Mouse (Mus musculus): ENCODE measurements around the gene Erbb2.

Gene Erbb2

GRCm38 (mm10) chr11:98418939-98419547, 6.8 kb downstream of the Erbb2 start:
- in situ Hi-C loops (cut with MboI; ENCODE audit: low sequenced_read_pairs), result no loop called here

DNA sequence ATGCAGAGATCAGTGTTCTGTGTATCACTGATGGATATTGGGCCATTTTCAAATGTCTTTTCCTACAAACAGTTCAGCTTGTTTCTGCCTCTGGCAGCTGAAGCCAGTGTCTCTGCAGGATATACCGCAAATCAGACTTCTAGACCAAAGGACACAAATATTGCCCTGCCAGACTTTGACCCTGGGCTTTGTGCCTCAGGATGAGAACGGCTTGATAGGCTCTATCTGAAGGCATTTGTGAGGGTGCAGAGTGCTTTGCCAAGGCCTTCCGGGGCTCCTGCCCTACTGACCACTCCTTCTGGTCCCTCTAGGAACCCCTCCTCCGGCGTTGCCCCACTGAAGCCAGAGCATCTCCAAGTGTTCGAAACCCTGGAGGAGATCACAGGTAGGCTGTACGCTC, 14.3 kb downstream of the Erbb2 start:
- in situ Hi-C loops (cut with MboI; ENCODE audit: low sequenced_read_pairs), result no loop called here

- in situ Hi-C loops (cut with MboI; ENCODE audit: low sequenced_read_pairs), result no loop called here
These were observed 16.2 kb downstream of the Erbb2 start for GRCm38 (mm10) chr11:98428436-98428835.

DNA sequence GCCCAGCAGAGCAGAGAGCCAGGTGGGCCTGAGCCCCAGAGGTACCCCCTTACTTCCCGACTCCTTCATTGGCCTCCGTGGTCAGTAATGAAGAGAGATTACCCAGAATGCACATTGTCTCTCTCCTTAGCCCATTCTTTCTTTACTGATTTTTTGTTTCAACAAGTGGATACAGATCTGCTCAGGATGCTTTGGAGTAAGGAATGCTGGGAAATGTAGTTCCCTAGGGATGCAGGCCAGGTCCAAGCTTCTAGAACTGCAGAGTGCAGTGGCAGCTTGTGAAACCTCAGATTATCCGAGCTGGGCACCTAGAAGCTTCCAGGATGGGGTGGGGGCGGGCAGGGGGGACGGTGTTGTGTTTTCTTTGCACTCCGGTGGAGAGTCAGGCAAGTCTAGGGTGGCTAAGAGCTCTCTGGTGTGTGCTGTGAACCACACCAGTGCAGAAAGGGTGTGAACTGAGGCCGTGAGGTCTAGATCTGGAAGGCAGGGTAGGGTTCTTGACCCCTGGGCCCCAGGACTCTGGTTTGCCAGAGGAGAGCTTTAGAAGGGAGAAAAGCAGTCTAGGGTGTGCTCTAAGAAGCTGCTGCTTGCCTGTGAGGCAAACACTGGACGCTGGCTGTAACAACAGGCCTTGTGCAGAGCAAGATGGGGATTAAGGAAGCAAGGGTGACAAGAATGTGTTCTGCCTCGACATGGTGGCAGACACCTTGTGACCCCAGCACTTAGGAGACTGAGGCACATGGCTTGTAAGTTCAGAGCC, 19.7 kb downstream of the Erbb2 start:
- in situ Hi-C loops (cut with MboI; ENCODE audit: low sequenced_read_pairs), result no loop called here

- in situ Hi-C loops (cut with MboI; ENCODE audit: low sequenced_read_pairs), result no loop called here
These were observed 23.5 kb downstream of the Erbb2 start for GRCm38 (mm10) chr11:98435723-98436122.

DNA sequence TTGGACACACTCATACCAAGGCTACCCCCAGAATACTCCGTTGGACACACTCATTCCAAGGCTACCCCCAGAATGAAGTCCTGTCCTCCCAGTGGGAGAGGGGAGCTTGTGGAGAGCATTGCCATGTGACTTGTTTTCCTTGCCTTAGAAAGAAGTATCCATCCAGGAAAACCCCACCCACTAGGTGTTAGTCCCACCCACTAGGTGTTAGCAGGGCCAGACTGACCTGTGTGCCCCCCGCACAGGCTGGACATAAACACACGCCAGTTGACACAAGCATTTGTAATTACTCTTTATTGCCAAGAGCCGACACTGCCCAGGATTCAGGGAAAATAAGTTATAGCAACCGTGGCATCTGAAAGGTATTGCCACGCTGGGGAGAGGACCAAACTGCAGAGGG, 25.2 kb downstream of the Erbb2 start:
- in situ Hi-C loops (cut with MboI; ENCODE audit: low sequenced_read_pairs), result no loop called here

DNA sequence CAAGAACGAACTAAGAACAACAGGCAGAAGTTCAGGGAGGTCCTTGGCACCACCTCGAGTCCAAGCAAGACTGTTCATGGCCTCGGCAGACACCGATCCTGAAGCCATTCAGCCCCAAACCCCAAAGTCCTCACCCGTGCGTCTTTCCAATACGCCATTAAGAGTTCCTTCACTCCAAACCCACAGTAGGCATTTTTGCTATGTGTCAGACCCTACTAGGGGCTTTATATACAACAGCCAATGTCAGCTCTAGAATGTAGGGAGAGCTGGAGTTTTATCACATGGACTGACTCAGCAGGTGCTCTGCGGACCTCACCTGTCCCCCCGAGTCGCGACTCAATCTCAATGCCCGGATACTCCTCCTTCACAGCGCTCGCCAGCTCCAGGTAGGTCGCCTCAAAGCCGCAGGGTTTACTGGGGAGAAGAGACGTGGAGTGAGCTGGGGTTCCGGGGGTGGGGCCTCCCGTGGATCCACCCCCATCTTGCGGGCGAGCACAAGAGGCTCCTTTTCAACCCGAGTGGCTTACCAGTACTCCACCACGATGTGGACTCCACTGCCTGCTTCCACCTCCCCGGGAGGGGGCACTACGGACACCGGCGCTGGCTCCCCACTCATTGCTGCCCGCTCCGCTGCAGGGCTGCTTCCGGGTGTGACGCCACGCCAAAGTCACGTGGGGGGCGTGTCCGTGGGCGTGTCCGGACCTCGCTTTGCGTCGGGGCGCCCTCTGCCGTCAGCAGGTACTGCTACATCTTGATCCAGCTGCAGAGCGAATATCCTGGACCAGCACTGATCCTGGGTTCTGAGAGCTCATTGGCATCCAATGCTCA, 26.3 kb downstream of the Erbb2 start, which contains the start of gene Mien1:
Gene Mien1 (minus strand): TSS at position 661 of the 828 bp plus-strand sequence.
- in situ Hi-C loops (cut with MboI; ENCODE audit: low sequenced_read_pairs), result no loop called here

DNA sequence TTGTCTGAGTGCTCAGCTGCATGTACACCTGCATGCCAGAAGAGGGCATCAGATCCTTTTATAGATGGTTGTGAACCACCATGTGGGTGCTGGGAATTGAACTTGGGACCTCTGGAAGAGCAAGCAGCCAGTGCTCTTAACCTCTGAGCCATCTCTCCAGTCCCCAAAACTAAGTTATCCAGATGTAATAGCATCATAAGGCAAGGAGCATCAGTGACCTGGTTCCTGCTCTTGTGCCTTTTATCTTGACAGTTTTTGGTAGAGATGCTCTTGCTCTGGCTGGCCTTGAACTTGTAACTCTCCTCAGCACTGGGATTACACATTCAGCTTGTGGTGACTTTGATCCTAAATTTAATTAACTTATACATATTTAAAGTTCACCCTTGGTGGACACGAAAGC, 31.4 kb downstream of the Erbb2 start:
- in situ Hi-C loops (cut with MboI; ENCODE audit: low sequenced_read_pairs), result no loop called here

GRCm38 (mm10) chr11:98445238-98445637, 33.0 kb downstream of the Erbb2 start:
- in situ Hi-C loops (cut with MboI; ENCODE audit: low sequenced_read_pairs), result no loop called here

DNA sequence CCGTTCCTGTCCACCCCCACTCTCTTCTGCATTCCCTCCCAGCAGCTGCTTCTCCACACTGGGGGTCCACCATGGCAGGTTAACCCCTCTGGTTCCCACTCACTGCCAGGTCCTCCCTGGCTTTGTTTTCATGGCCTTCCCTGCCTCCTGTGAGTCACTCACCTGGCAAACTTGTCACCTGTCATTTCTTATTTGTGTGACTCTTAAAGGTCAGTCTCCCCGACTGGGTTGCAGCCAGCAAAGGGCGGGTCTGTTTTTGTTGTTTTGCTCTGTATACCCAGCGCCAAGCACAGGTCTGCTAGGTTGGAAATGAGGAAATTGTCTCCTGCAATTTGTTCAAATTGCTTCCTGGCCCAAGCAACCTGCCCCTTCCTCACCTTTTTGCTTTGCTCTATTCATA, 33.4 kb downstream of the Erbb2 start:
- in situ Hi-C loops (cut with MboI; ENCODE audit: low sequenced_read_pairs), result no loop called here

- in situ Hi-C loops (cut with MboI; ENCODE audit: low sequenced_read_pairs), result no loop called here
These were observed 33.9 kb downstream of the Erbb2 start, which contains the start of gene Grb7 for GRCm38 (mm10) chr11:98446213-98446561. Gene Grb7, plus strand, starts transcription at chr11:98446394.

GRCm38 (mm10) chr11:98446562-98447474, 34.5 kb downstream of the Erbb2 start:
- in situ Hi-C loops (cut with MboI; ENCODE audit: low sequenced_read_pairs), result no loop called here

DNA sequence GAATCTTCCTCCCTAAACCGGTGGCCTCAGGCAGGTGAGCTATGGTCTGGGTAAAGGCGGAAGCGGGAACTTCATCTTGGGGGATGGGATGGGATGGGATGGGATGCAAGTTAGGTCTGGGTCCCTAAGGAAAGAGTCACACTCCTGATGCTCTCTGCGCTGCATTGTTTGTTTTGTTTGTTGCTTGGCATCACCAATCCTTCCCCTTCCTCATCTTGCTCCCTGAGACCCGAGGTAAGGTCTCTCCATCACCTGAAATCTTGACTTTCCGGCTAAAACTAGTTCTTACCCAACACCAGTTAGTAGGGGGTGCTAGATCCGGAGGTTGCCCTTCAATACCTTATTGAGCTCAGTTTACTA, 35.2 kb downstream of the Erbb2 start:
- in situ Hi-C loops (cut with MboI; ENCODE audit: low sequenced_read_pairs), result no loop called here

DNA sequence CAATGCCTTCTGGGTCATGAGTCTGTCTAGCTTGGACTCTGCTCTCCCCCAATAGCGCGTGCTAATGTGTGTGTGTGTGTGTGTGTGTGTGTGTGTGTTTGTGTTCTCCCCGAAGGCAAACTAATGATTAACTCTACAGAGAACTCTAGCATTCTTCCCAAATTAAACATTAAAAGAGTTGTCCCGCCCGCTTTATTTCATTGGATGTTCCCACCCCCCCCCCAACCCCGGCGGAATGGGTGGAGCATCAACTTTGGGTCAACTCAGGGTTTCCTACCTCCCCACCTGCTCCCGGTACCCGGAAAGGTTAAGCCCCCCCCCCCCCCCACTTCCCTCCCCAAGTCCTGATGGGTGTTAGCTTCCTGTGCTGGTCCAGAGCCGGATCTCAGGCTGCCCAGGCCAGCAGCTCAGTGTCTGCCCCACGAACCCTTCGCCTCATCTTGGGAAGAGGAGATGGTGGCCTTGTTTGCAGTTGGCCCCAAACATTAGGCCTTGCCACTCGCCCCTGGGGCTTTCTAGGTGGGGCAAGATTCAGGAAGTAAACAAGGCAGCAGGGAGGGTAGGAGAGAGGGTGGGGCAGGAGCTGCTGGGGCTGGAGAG, 36.0 kb downstream of the Erbb2 start:
- in situ Hi-C loops (cut with MboI; ENCODE audit: low sequenced_read_pairs), result no loop called here

DNA sequence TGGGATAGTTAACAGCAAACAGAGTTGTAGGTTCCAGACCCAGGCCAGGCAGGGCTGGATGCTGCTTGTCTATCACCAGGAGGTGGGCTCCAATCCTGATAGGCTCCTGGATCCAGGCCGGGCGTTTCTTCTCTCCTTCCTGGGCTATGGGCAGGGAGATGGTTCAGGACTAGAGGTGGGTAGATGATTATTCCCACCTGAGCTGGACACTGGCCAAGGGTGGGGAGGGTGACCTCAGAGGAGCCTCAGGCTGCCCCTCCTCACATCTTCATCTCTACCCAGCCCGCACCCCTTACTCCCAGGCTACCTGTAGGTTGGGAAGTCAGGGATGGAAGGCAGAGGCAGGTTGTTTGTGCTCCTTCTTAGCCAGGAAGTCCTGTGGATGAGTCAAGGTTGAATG, 37.1 kb downstream of the Erbb2 start:
- in situ Hi-C loops (cut with MboI; ENCODE audit: low sequenced_read_pairs), result no loop called here

GRCm38 (mm10) chr11:98449921-98450771, 37.9 kb downstream of the Erbb2 start:
- in situ Hi-C loops (cut with MboI; ENCODE audit: low sequenced_read_pairs), result no loop called here

- in situ Hi-C loops (cut with MboI; ENCODE audit: low sequenced_read_pairs), result no loop called here
These were observed 43.2 kb downstream of the Erbb2 start for GRCm38 (mm10) chr11:98455484-98455883.

GRCm38 (mm10) chr11:98456545-98456944, 44.3 kb downstream of the Erbb2 start:
- in situ Hi-C loops (cut with MboI; ENCODE audit: low sequenced_read_pairs), result no loop called here

DNA sequence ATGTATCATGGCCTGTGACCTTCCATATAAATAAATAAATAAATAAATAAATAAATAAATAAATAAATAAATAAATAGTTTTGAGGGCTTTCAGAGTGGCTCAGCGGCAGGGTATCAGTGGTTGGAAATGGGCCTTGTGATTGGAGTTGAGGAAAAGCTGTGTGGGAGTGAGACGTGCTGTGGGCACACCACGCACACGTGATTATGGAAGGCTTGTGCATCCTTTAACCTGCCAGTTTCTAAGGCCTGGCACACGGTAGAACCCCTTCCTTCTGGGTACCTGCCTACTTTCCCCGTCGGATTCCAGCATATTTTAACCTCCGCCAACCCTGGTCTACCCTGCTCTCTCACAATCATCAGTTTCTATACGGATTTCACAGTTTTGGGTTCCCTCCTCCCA, 44.7 kb downstream of the Erbb2 start:
- in situ Hi-C loops (cut with MboI; ENCODE audit: low sequenced_read_pairs), result no loop called here

All from CH12F3 (cell line).